Mouse (Mus musculus) lung, embryonic 16.5 days (tissue): ENCODE measurements at regions not wholly inside any gene's neighbourhood (a gene's known extent, or its start where the extent isn't known, plus 50 kb on each side); places are given as distances from the start of the nearest gene placed in this dataset.

Experiments
- ATAC-seq: fragments of 200-750 bp; cut with Nextera tagmentation; 2 replicates; pipeline ENCODE4 v1.8.0; 2017; ENCODE audit warnings: low read depth, mild to moderate bottlenecking, moderate library complexity
- H3K27ac ChIP-seq: fragments of 300-500 bp; sonication (generic); 2 replicates; pipeline ENCODE4 v1.5.1; 2014; ENCODE audit warnings: mild to moderate bottlenecking, control low read depth, low read length
- H3K27me3 ChIP-seq: fragments of 300-500 bp; sonication (generic); 2 replicates; pipeline ENCODE4 v1.6.1; 2014; ENCODE audit warnings: low read depth, low read length, mixed read lengths; ENCODE audit not compliant: control insufficient read depth, insufficient read depth
- H3K36me3 ChIP-seq: fragments of 300-500 bp; sonication (generic); 2 replicates; pipeline ENCODE4 v1.6.1; 2014; ENCODE audit warnings: low read length; ENCODE audit not compliant: control insufficient read depth, insufficient read depth
- H3K4me1 ChIP-seq: fragments of 300-500 bp; sonication (generic); replicated peaks from 2 replicates; pipeline ENCODE4 v1.6.1; 2014; ENCODE audit warnings: low read length, mixed read lengths; ENCODE audit not compliant: control insufficient read depth, insufficient read depth
- H3K4me2 ChIP-seq: fragments of 300-500 bp; sonication (generic); 2 replicates; pipeline ENCODE4 v1.6.1; 2014; ENCODE audit warnings: low read depth, low read length, control low read depth
- H3K4me3 ChIP-seq: fragments of 300-500 bp; sonication (generic); 2 replicates; pipeline ENCODE4 v1.5.1; 2014; ENCODE audit warnings: mild to moderate bottlenecking, low read length, control low read depth
- H3K9ac ChIP-seq: fragments of 300-500 bp; sonication (generic); 2 replicates; pipeline ENCODE4 v1.6.1; 2014; ENCODE audit warnings: low read length, control low read depth
- H3K9me3 ChIP-seq: fragments of 300-500 bp; sonication (generic); 2 replicates; pipeline ENCODE4 v1.6.1; 2016; ENCODE audit warnings: low read length; ENCODE audit not compliant: control insufficient read depth
- WGBS: fragments of 180-500 bp; shearing (Covaris S2); extraction: QIAGEN DNeasy Blood & Tissue Kit; methylation state at CpG from one replicate; pipeline ENCODE4 v1.1.7; 2014; 5-methylcytosine and 5-hydroxymethylcytosine counted together

DNA sequence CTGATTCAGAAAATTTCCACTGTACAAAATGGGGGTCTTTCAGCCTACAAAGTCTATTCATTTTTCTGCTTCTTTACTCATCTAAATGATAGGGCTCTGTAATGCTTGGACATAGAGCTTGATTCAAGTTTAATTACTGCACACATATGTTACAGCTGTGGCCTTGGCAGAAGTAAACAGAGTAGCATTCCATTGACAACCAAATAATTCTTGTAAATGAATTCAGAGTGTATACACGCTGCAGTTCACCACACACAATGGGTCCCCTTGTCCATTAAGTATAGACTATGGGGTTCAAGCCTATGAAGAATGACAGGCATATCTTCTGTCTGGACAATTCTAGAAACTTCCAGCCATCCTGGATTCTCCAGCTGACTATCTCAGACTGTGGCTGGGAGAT lies 541.9 kb downstream of the Adgrl2 start:
- H3K27ac ChIP-seq: no peak overlapping the region
- no peak overlapping the region for H3K4me2 ChIP-seq
- 28% methylated on average over 1 of the region's 1 CpGs for WGBS
- ATAC-seq: no peak
- no peak overlapping the region for H3K4me3 ChIP-seq
- H3K36me3 ChIP-seq: no peaks in the 10 kb centered on the region
- no peaks in the 10 kb centered on the region for H3K4me1 ChIP-seq
- H3K9me3 ChIP-seq: no peaks in the 10 kb centered on the region
- no peak overlapping the region for H3K9ac ChIP-seq
- H3K27me3 ChIP-seq: no peaks in the 10 kb centered on the region

DNA sequence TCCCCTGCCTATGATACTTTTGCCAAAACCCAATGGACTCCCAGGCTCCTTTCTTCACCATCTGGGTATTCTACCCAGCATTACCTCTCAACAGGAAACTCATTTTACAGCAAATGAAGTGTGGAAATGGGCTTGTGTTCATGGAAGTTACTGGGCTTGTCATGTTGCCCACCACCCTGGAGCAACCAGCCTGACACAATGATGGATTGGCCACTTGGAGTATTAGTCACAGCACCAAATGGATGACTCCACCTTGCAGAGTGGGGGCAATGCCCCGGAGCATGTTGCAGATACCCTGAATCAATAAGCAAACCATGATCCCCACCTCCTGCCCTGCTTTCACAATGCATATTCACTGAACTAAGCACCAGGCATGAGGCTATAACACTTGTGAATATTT lies 543.5 kb downstream of the Adgrl2 start:
- Histone ChIP-seq H3K27me3 (no peaks in the 10 kb centered on the region), H3K4me3 (no peak overlapping the region), H3K9ac (no peak overlapping the region), H3K36me3 (no peaks in the 10 kb centered on the region), H3K27ac (no peak overlapping the region), H3K4me2 (no peak overlapping the region), H3K9me3 (no peaks in the 10 kb centered on the region), H3K4me1 (no peaks in the 10 kb centered on the region)
- 35% methylated on average over 1 of the region's 1 CpGs for WGBS
- ATAC-seq: no peak

DNA sequence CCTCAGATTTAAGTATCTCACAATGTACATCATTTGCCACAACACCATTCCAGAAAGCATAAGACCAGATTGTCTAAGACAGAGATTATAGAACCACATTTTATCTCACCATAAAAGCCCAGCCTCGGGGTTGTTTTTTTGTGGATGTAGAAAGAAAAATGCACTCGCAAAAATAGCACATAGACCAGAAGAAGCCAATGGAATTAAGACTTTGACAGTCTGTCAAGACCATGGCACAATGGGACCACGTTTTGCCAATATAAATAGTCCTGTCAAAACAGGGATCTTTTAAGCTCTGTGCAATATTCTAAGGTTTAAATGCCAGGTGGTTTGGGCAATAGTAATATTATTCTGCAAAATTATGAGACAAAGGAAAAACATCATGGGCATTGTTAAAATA lies 547.3 kb downstream of the Adgrl2 start:
- no peak for ATAC-seq
- Histone ChIP-seq H3K4me1 (no peaks in the 10 kb centered on the region), H3K27ac (no peak overlapping the region), H3K9ac (no peak overlapping the region), H3K36me3 (no peaks in the 10 kb centered on the region), H3K4me2 (no peak overlapping the region), H3K9me3 (no peaks in the 10 kb centered on the region), H3K4me3 (no peak overlapping the region), H3K27me3 (no peaks in the 10 kb centered on the region)
- 68% methylated on average over 3 of the region's 3 CpGs for WGBS

DNA sequence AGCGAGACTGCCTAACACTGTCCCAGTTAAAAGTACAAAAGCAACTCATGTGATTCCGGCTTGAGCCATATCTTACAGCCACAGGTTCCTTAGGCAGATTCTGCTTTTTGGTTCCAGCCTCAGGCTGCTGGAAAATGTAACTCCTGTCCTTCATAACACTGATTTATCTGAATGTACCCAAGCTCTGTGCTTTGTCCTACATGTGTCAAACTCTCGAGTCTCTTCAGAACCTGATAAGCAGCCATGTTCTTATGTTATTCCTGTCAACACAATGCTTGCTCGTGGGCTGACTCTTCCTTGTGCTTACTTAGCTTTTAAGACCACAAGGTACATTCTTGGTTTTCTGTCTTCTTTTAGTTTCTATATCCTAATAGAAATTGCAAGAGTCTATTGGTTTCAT lies 556.3 kb downstream of the Adgrl2 start:
- ATAC-seq: no peak
- no peak overlapping the region for H3K4me2 ChIP-seq
- no peaks in the 10 kb centered on the region for H3K9me3 ChIP-seq
- H3K4me3 ChIP-seq: no peak overlapping the region
- H3K27ac ChIP-seq: no peak overlapping the region
- H3K9ac ChIP-seq: no peak overlapping the region
- H3K4me1 ChIP-seq: no peaks in the 10 kb centered on the region
- WGBS: 80% methylated on average over 4 of the region's 4 CpGs
- H3K36me3 ChIP-seq: no peaks in the 10 kb centered on the region
- H3K27me3 ChIP-seq: no peaks in the 10 kb centered on the region

DNA sequence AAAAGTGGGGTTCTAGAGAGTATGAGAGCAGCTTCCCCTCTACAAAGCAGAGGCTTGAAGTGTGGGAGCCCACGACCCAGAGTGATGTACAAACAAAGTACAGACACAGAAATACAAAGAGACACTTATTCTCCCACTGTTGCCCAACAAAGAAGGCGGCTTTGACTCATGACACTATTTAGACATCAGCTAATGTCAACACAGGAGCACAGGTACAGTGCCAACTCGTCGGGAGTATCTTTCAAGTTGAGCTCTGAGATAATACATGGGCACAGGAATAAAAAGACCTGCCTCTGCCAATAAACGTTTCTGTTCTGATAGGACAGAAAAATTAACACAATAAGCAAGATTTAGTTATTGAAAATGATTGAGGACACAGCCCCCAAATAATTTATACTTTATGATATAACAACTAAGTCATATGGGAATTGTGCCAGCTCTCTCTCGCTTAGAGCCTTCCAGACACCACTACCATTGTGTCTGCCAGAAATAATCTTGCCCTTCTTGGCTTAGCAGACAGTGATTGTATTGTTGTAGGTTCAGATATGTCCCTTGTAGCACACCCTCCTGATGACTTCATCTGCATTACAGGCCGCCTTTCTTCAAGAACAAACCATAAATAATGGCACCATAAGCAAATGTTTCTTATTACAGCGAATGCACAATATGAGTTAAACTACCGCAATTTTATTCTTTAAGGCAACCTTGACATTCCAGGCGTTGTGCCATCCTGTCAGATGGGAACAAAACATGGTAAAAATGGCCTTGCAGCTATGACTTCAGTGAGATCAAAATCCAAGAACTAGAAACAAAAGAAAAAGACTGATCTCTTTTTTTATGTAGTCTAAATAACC lies 561.1 kb downstream of the Adgrl2 start:
- 41% methylated on average over 10 of the region's 10 CpGs for WGBS
- Histone ChIP-seq H3K4me1 (no peaks in the 10 kb centered on the region), H3K4me3 (no peak overlapping the region), H3K27me3 (no peaks in the 10 kb centered on the region), H3K36me3 (no peaks in the 10 kb centered on the region), H3K9ac (no peak overlapping the region), H3K27ac (no peak overlapping the region), H3K4me2 (no peak overlapping the region), H3K9me3 (no peaks in the 10 kb centered on the region)
- ATAC-seq: no peak

DNA sequence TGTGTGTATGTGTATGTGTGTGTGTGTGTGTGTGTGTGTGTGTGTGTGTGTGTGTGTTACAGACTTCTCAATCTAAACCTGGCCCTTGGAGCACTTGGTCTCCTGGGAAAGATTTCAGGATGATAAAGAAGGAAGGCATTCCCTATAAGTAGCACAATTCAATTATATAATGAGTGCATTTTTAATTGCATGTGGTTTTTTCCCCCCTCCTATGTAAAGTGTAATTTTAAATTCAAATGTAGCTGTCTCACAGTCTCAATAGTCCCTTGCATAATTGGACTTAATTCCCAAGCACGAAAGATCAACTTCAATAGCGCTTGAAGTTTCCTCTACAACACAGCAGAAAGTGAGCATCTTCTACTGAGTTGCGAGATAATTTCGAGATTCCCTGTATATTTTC lies 566.3 kb downstream of the Adgrl2 start:
- no peaks in the 10 kb centered on the region for H3K36me3 ChIP-seq
- no peaks in the 10 kb centered on the region for H3K9me3 ChIP-seq
- H3K27ac ChIP-seq: no peak overlapping the region
- no peak overlapping the region for H3K4me2 ChIP-seq
- WGBS: 91% methylated on average over 4 of the region's 4 CpGs
- no peak for ATAC-seq
- 0 out of 2 replicates have a peak, but pooled peaks cover 2% of the 10 kb centered on the region for H3K4me1 ChIP-seq
- H3K4me3 ChIP-seq: no peak overlapping the region
- no peaks in the 10 kb centered on the region for H3K27me3 ChIP-seq
- H3K9ac ChIP-seq: no peak overlapping the region

DNA sequence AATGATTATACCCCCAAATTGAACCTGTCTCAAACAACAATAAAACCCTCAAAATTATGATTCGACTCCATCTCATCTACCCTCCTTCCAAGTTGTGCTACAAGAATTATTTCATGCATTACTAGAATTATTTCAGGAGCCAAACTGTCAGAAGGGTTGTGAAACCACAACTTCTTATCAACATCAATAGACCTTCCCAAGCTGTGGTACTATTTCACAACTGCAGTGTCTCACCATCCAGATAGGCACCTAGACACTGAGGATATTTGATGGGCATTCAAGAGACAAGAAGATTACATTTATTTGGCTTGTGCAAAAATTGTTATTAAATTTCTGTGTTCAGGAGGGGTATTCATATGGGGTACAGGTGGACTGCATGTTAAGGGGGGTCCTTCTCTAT lies 567.0 kb downstream of the Adgrl2 start:
- Histone ChIP-seq H3K4me1 (0 out of 2 replicates have a peak, but pooled peaks cover 2% of the 10 kb centered on the region), H3K9me3 (no peaks in the 10 kb centered on the region), H3K27ac (no peak overlapping the region), H3K9ac (no peak overlapping the region), H3K4me2 (no peak overlapping the region), H3K36me3 (no peaks in the 10 kb centered on the region), H3K4me3 (no peak overlapping the region), H3K27me3 (no peaks in the 10 kb centered on the region)
- 94% methylated on average over 1 of the region's 1 CpGs for WGBS
- no peak for ATAC-seq

DNA sequence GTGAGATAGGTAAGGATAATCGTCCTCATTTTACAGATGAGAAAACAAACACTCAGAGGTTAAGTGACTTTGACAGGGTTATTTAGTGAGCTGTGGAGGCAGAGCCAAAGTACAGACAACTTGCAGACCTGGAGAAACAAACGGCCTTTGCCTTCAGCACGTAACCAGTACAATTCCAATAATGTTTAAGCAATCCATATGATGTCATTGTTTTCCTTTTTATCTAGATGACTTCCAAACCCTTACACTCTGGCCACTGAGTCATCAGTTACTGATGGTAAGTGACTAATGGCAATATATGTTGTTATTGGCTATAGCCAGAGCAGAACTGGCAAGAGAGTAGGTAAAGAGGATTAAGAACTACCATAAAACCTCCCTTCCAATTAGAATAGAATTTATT lies 567.6 kb downstream of the Adgrl2 start:
- 35% methylated on average over 3 of the region's 3 CpGs for WGBS
- H3K27ac ChIP-seq: no peak overlapping the region
- H3K9ac ChIP-seq: no peak overlapping the region
- no peak overlapping the region for H3K4me3 ChIP-seq
- H3K27me3 ChIP-seq: no peaks in the 10 kb centered on the region
- no peaks in the 10 kb centered on the region for H3K9me3 ChIP-seq
- H3K4me1 ChIP-seq: 0 out of 2 replicates have a peak, but pooled peaks cover 5% of the 10 kb centered on the region
- H3K36me3 ChIP-seq: no peaks in the 10 kb centered on the region
- ATAC-seq: no peak
- H3K4me2 ChIP-seq: no peak overlapping the region

DNA sequence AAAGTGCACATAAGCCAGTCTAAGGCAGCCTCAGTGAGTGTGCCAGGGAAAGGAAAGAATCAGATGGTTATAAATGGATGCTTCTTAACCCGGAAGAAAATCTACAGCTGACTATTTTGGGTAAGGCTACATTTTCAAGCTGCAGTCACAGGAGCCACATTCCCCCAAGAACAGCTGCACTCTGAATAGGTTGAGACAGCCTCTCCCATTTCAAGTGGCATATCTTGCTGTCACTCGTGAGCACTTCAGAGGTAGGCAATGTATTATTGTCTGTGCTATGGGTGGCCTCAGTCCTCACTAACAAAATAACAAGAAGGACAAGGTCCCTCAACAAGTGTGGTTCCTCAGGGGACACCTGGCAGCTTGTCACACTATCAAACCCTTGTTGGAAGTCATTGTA lies 568.1 kb downstream of the Adgrl2 start:
- Histone ChIP-seq H3K9me3 (no peaks in the 10 kb centered on the region), H3K36me3 (no peaks in the 10 kb centered on the region), H3K27me3 (no peaks in the 10 kb centered on the region), H3K27ac (no peak overlapping the region), H3K4me3 (no peak overlapping the region), H3K9ac (no peak overlapping the region), H3K4me1 (0 out of 2 replicates have a peak, but pooled peaks cover 5% of the 10 kb centered on the region), H3K4me2 (no peak overlapping the region)
- 24% methylated on average over 2 of the region's 2 CpGs for WGBS
- no peak for ATAC-seq
